Mouse (Mus musculus): ENCODE measurements around the gene Atp11a. TPM values are rescaled to one million over a fixed set of nuclear protein-coding genes. Genes with fewer than 3 reads are reported as not detected.

Gene Atp11a
- polyA plus RNA-seq, 1 experiment from 2014 or later: 6.4 TPM

GRCm38 (mm10) chr8:12755312-12755711 lies 1.5 kb upstream of the Atp11a start:
- H3K27ac ChIP-seq (replicated peaks): no peak overlapping the region
- peaks cover 29% of the 10 kb centered on the region for H3K4me1 ChIP-seq
- H3K36me3 ChIP-seq: no peaks in the 10 kb centered on the region
- H3K9me3 ChIP-seq (replicated peaks): no peaks in the 10 kb centered on the region
- no peak for DNase-seq (ENCODE audit: low spot score)
- H3K27me3 ChIP-seq (ENCODE audit: low read depth, poor library complexity, severe bottlenecking): peaks cover 31% of the 10 kb centered on the region
- WGBS: 66% methylated on average over 2 of the region's 2 CpGs
- H3K4me3 ChIP-seq: no peak overlapping the region

- WGBS: 87% methylated on average over 5 of the region's 5 CpGs
- no peaks in the 10 kb centered on the region for H3K9me3 ChIP-seq (replicated peaks)
- no peaks in the 10 kb centered on the region for H3K36me3 ChIP-seq
- H3K4me3 ChIP-seq: no peak overlapping the region
- H3K27ac ChIP-seq (replicated peaks): no peak overlapping the region
- peaks cover 31% of the 10 kb centered on the region for H3K27me3 ChIP-seq (ENCODE audit: low read depth, poor library complexity, severe bottlenecking)
- H3K4me1 ChIP-seq: peaks cover 29% of the 10 kb centered on the region
- DNase-seq (ENCODE audit: low spot score): no peak
Measured at GRCm38 (mm10) chr8:12755826-12756225, 988 bp upstream of the Atp11a start.

- no peaks in the 10 kb centered on the region for H3K9me3 ChIP-seq (replicated peaks)
- H3K4me1 ChIP-seq: peaks cover 29% of the 10 kb centered on the region
- no peaks in the 10 kb centered on the region for H3K36me3 ChIP-seq
- H3K27ac ChIP-seq (replicated peaks): peak overlapping the region; percentile 86
- under 1% methylated on average over 60 of the region's 61 CpGs for WGBS
- peak; percentile 59 for DNase-seq (ENCODE audit: low spot score)
- peak overlapping the region; percentile 85 for H3K4me3 ChIP-seq
- peaks cover 31% of the 10 kb centered on the region for H3K27me3 ChIP-seq (ENCODE audit: low read depth, poor library complexity, severe bottlenecking)
Measured at GRCm38 (mm10) chr8:12757231-12757940, 572 bp downstream of the Atp11a start.

- Histone ChIP-seq H3K9me3 (replicated peaks) (no peaks in the 10 kb centered on the region), H3K27ac (replicated peaks) (no peak overlapping the region), H3K4me3 (no peak overlapping the region), H3K4me1 (peaks cover 38% of the 10 kb centered on the region), H3K27me3 (ENCODE audit: low read depth, poor library complexity, severe bottlenecking) (peaks cover 31% of the 10 kb centered on the region), H3K36me3 (0 out of 2 replicates have a peak, but pooled peaks cover 2% of the 10 kb centered on the region)
- 80% methylated on average over 3 of the region's 3 CpGs for WGBS
- DNase-seq (ENCODE audit: low spot score): no peak
Measured at GRCm38 (mm10) chr8:12759963-12760362, 3.1 kb downstream of the Atp11a start.

- peaks cover 30% of the 10 kb centered on the region for H3K4me1 ChIP-seq
- no peak overlapping the region for H3K27ac ChIP-seq (replicated peaks)
- no peaks in the 10 kb centered on the region for H3K9me3 ChIP-seq (replicated peaks)
- H3K27me3 ChIP-seq (ENCODE audit: low read depth, poor library complexity, severe bottlenecking): peaks cover 20% of the 10 kb centered on the region
- 84% methylated on average over 3 of the region's 3 CpGs for WGBS
- no peak for DNase-seq (ENCODE audit: low spot score)
- H3K36me3 ChIP-seq: peaks cover 2% of the 10 kb centered on the region; the same call in 1 of the 2 replicates
- H3K4me3 ChIP-seq: no peak overlapping the region
Measured at GRCm38 (mm10) chr8:12761873-12762272, 5.1 kb downstream of the Atp11a start.

- H3K4me3 ChIP-seq: no peak overlapping the region
- H3K27ac ChIP-seq (replicated peaks): no peak overlapping the region
- 76% methylated on average over 4 of the region's 4 CpGs for WGBS
Measured at GRCm38 (mm10) chr8:12763565-12764108, 6.8 kb downstream of the Atp11a start.

GRCm38 (mm10) chr8:12764971-12765370 lies 8.2 kb downstream of the Atp11a start:
- DNase-seq (ENCODE audit: low spot score): no peak
- Histone ChIP-seq H3K36me3 (peaks cover 2% of the 10 kb centered on the region; the same call in 1 of the 2 replicates), H3K4me1 (peaks cover 10% of the 10 kb centered on the region; the same call in 1 of the 2 replicates), H3K27ac (replicated peaks) (no peak overlapping the region), H3K4me3 (no peak overlapping the region), H3K9me3 (replicated peaks) (no peaks in the 10 kb centered on the region), H3K27me3 (ENCODE audit: low read depth, poor library complexity, severe bottlenecking) (no peaks in the 10 kb centered on the region)
- 89% methylated on average over 4 of the region's 4 CpGs for WGBS

More at GRCm38 (mm10) chr8:12763565-12764108, 6.8 kb downstream of the Atp11a start:
- Histone ChIP-seq H3K9me3 (replicated peaks) (no peaks in the 10 kb centered on the region), H3K4me1 (peaks cover 17% of the 10 kb centered on the region; the same call in 1 of the 2 replicates), H3K36me3 (peaks cover 2% of the 10 kb centered on the region; the same call in 1 of the 2 replicates), H3K27me3 (ENCODE audit: low read depth, poor library complexity, severe bottlenecking) (peaks cover 10% of the 10 kb centered on the region; the same call in 1 of the 2 replicates)
- DNase-seq (ENCODE audit: low spot score): no peak

GRCm38 (mm10) chr8:12767176-12767575 lies 10.4 kb downstream of the Atp11a start:
- Histone ChIP-seq H3K9me3 (replicated peaks) (no peaks in the 10 kb centered on the region), H3K27ac (replicated peaks) (no peak overlapping the region), H3K27me3 (ENCODE audit: low read depth, poor library complexity, severe bottlenecking) (no peaks in the 10 kb centered on the region), H3K4me3 (no peak overlapping the region), H3K4me1 (peaks cover 10% of the 10 kb centered on the region; the same call in 1 of the 2 replicates), H3K36me3 (peaks cover 2% of the 10 kb centered on the region; the same call in 1 of the 2 replicates)
- WGBS: 95% methylated on average over 3 of the region's 3 CpGs
- no peak for DNase-seq (ENCODE audit: low spot score)

- H3K4me3 ChIP-seq: no peak overlapping the region
- WGBS: 94% methylated on average over 6 of the region's 6 CpGs
- no peaks in the 10 kb centered on the region for H3K9me3 ChIP-seq (replicated peaks)
- DNase-seq (ENCODE audit: low spot score): no peak
- no peaks in the 10 kb centered on the region for H3K27me3 ChIP-seq (ENCODE audit: low read depth, poor library complexity, severe bottlenecking)
- H3K4me1 ChIP-seq: no peaks in the 10 kb centered on the region
- no peaks in the 10 kb centered on the region; the same call in 1 of the 2 replicates for H3K36me3 ChIP-seq
- H3K27ac ChIP-seq (replicated peaks): no peak overlapping the region
Measured at GRCm38 (mm10) chr8:12768747-12769146, 11.9 kb downstream of the Atp11a start.

GRCm38 (mm10) chr8:12769296-12769695 lies 12.5 kb downstream of the Atp11a start:
- H3K27ac ChIP-seq (replicated peaks): no peak overlapping the region
- H3K9me3 ChIP-seq (replicated peaks): no peaks in the 10 kb centered on the region
- no peak overlapping the region for H3K4me3 ChIP-seq
- H3K27me3 ChIP-seq (ENCODE audit: low read depth, poor library complexity, severe bottlenecking): no peaks in the 10 kb centered on the region
- no peaks in the 10 kb centered on the region; the same call in 1 of the 2 replicates for H3K36me3 ChIP-seq
- H3K4me1 ChIP-seq: no peaks in the 10 kb centered on the region
- WGBS: 93% methylated on average over 7 of the region's 7 CpGs
- DNase-seq (ENCODE audit: low spot score): no peak

GRCm38 (mm10) chr8:12772319-12772718 lies 15.5 kb downstream of the Atp11a start:
- H3K4me1 ChIP-seq: 0 out of 2 replicates have a peak, but pooled peaks cover 6% of the 10 kb centered on the region
- 92% methylated on average over 2 of the region's 2 CpGs for WGBS
- H3K4me3 ChIP-seq: no peak overlapping the region
- H3K27ac ChIP-seq (replicated peaks): no peak overlapping the region
- no peak for DNase-seq (ENCODE audit: low spot score)
- no peaks in the 10 kb centered on the region for H3K27me3 ChIP-seq (ENCODE audit: low read depth, poor library complexity, severe bottlenecking)
- no peaks in the 10 kb centered on the region for H3K36me3 ChIP-seq
- no peaks in the 10 kb centered on the region for H3K9me3 ChIP-seq (replicated peaks)

GRCm38 (mm10) chr8:12773914-12774313 lies 17.1 kb downstream of the Atp11a start:
- Histone ChIP-seq H3K9me3 (replicated peaks) (no peaks in the 10 kb centered on the region), H3K27ac (replicated peaks) (no peak overlapping the region), H3K4me1 (0 out of 2 replicates have a peak, but pooled peaks cover 7% of the 10 kb centered on the region), H3K36me3 (no peaks in the 10 kb centered on the region), H3K4me3 (no peak overlapping the region), H3K27me3 (ENCODE audit: low read depth, poor library complexity, severe bottlenecking) (no peaks in the 10 kb centered on the region)
- no peak for DNase-seq (ENCODE audit: low spot score)
- WGBS: 89% methylated on average over 4 of the region's 4 CpGs

- no peak for DNase-seq (ENCODE audit: low spot score)
- no peak overlapping the region for H3K27ac ChIP-seq (replicated peaks)
- 0 out of 2 replicates have a peak, but pooled peaks cover 7% of the 10 kb centered on the region for H3K4me1 ChIP-seq
- no peaks in the 10 kb centered on the region for H3K9me3 ChIP-seq (replicated peaks)
- WGBS: 80% methylated on average over 4 of the region's 4 CpGs
- H3K36me3 ChIP-seq: no peaks in the 10 kb centered on the region
- no peaks in the 10 kb centered on the region for H3K27me3 ChIP-seq (ENCODE audit: low read depth, poor library complexity, severe bottlenecking)
- H3K4me3 ChIP-seq: no peak overlapping the region
Measured at GRCm38 (mm10) chr8:12774872-12775298, 18.1 kb downstream of the Atp11a start.

Data from midbrain, embryonic 10.5 days (tissue).